Mouse (Mus musculus): Measurements from ENCODE around the gene Usp25.
A peak's percentile ranks its signal among the peaks of the same experiment; 100 is the strongest.

Usp25 gene

DNA sequence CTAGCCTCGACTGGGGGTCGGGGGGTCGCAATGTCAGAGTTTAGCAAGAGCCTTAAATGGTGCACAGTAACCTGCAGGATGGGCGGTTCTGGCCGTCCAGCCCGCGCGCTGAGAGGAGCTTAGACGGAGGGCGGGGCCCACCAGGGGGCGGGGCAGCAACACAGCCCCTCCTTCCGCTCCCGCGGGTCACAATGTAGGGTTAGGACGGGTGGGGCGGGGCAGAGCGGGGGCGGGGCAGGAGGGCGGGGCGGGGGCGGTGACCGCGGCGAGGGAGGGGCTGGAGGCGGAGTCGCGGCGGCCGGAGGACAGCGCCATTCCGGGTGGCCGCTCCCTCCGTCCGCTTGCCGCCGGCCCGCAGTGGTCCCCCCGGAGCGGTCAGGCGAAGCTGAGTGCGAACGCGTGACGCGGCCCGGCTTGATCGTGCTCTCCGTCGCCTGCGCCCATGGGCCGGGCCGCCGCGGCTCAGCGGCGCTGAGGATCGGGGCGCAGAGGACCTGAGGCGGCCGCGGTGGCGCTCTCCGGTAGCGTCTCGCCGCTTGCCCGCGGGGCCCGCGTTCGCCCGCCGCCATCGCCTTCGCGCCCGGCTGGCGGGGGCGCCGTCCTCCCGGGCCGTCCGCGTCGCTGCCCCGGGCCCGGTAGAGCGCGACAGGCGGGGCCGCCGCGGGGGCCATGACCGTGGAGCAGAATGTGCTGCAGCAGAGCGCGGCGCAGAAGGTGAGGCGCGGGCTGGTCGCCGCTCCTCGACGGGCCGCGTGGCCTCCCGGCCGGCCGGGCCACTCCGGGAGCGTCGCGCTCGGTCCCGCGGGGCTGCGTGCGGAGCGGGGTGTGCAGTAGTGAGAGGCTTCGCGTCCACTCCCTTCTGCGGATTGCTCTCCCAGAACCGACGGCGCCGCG is at the start of gene Usp25:
TSS of gene Usp25 (plus strand) at position 280 of the 894 bp plus-strand sequence.
- DNase-seq = peak; percentile 94

DNA sequence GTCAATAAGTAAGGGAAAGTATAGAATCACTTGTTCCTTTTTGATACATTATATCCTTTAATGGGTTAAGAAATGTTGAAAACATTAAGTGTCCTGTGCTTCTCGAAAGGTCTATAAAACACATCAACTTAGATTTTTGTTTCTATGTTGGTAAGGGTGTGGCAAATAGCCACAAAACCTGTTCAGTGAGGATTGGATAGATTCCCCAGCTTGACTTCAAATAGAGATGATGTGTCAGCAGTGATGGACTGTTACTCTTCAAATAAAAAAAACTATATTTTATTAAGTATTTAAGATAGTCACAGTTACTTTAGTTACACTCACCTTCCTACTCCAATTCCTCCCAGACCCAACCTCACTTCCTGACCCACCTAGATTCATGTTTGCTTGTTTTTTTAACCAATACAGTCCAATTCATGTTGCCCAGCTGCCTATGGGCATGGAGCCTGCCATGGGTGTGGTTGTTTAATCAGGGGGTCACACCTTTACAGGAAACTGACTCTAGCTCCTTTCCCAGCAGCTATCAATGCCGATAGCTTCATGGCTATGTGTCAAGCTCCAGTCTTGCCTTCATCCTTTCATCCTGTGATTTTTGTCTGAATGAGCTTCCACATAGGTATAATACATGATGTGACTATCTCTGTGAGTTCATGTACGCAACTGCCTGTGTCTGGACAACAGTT is 45.8 kb upstream of the Usp25 start:
- no peak for DNase-seq

DNA sequence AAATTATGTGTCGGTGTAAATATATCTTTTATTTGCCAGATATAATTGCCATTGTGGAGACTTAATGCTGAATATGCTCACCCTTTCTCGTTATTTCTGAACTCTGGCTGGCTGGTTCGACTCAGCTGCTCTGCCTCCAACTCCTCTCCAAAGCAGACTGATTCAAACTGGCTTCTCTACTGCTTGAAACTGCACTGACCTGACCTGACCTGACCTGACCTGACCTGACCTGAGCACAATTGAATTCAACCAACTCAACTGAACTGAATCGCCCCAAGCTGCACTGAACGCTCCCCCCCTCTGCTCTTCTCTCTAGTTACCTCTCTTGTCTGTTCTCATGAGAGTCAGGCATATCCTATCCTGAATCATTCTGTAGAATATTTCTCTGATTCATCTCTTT is 42.3 kb upstream of the Usp25 start:
- DNase-seq = no peak

DNA sequence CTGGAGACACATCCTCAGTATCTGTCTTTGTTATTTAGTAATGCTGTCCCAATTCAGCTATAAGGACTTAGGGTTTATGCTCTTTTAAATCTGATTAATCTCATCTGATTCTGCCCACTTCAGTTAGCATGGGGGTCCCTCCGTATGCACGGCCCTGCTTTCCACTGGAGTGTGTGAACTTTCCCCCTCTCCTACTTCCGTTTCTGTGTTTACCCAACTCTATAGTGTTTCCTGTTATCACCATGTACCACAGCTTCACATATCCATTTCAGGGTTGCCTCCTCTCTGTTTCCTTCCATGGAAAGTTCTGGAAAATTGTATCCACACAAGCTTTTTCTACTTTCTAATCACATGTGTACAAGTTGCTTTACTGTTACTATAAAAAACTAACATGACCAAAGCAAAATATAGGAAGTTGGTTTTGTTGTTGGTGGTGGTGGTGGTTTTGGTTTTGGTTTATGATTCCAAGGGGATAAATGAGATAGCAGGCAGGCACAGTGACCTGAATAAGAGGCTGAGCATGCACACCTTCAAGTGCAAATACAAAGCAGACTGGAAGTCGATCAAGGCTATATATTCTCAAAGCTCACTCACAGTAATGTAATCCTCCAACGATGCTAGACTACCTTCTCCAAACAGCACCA is 36.6 kb upstream of the Usp25 start:
- DNase-seq = no peak

- DNase-seq = no peak
Measured at GRCm38 (mm10) chr16:76983696-76984095, 29.8 kb upstream of the Usp25 start.

- DNase-seq = no peak
Measured at GRCm38 (mm10) chr16:76987711-76988110, 25.8 kb upstream of the Usp25 start.

- DNase-seq = no peak
Measured at GRCm38 (mm10) chr16:77003900-77004299, 9.6 kb upstream of the Usp25 start.

- no peak for DNase-seq
Measured at GRCm38 (mm10) chr16:77009173-77009572, 4.3 kb upstream of the Usp25 start.

DNA sequence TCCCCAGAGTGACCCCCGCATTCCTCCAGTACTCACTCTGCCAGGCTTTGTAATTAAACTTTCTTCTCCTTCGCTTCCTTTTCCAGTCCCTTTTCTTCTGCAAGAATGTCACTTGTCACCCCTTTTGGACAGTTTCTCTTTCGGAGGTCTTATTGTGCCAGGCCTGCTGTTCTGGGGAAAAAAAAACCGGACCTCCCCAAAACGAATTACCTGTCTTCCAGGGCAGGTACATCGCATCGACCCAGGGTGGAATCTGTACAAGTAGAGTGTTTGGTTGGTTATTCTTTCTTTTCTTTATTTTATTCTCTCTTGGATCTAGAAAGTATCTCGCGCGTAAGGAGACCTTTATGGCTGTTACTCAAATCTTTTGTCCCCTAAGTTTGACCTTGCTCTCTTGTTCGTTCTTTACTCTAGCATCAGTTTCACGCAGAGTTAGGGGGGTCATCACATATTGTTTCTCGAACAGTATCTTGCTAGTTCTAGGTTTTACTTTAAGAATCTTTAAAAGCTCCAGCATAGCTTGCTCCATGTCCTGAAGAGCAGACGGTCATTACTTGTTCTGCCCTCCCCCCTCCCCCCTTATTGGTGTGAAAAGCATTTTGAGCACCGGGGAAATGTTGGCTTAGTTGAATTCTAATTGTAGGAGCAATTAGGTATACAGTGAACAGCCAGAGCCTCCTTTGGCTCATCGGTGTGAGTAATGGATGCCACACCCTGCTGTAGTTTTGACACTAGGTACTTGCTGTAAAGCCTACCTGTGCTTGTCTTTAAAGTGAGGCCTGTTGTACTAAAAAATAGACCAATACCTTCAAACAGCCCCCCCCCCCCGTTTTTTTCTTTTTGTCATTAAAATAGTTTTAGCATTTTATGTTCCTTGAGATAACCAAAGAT is 1.1 kb downstream of the Usp25 start:
- DNase-seq = no peak

- no peak for DNase-seq
Measured at GRCm38 (mm10) chr16:77015380-77016346, 2.2 kb downstream of the Usp25 start.

DNA sequence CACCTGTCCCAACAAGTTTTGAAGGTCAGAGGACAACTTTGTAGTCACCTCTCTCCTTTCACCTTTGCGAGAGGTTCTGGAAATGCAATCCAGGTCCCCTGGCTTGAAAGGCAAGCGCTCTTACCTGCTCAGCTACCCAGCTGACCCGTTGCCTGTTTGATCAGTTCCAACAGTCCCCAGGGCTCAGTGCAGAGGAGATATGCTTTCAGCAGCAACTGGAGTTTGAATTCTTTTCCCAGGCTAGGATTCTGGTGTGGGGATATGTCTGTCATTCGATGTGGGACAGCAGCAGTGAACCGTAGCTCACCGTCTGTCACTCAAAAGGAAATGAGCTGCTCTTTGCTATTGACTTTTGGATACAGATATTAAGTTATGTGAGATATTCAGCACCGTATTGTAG is 4.4 kb downstream of the Usp25 start:
- no peak for DNase-seq

DNA sequence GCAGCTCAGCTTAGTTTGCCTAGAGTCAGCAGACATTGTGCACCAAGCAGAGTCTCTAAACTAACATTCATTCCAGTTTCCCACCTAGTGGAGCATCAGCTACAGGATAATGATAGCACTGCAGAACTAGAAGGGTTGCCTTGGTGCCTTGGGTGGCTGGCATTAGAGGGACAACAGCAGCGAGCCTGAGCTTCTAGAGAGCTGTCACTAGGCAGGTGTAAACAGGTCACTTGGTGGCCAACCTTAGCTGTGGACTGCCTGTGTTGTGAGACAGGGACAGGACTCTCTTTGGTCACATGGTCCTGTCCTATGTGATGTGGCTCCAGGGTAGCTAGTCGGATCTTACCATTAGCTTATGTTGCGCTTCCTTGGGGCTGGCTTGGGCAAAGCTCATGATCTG is 6.7 kb downstream of the Usp25 start:
- no peak for DNase-seq

DNA sequence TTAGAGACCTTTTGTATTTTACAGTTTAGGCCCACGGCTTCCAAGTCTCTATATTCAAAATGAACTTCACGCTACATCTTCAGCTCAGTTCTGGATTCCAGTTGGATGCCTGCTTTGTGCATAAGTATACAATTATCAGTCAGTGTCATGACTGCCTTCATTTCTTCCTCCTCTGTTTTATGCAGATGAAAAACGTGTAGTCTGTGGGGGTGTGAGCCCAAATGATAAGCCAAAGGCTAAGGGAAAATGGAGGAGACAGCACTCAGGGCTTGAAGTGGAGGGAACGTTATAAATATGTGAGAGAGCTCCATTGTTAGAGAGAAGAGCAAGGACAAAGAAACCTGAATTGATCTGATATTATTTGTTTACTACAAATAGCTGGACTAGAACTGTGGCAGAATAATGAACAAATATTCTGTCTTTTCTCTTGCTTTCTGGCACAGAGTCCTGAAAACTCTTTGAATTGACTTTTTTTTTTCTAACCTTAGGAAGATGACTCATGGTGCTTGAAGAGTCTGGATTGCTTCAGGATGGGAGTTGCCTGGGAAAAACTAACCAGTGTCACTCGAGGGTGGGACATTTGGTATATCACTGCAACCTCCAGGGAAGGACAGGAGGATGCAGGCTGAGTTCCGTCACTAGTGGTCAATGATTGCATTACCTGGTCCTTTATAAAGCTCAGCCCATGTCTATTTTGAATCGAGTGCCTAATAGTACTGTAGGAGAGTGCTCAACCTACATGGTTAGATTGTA is 10.3 kb downstream of the Usp25 start:
- DNase-seq = no peak

- DNase-seq = no peak
Measured at GRCm38 (mm10) chr16:77026099-77026498, 12.6 kb downstream of the Usp25 start.

GRCm38 (mm10) chr16:77026933-77027332 is 13.4 kb downstream of the Usp25 start:
- DNase-seq = no peak

DNA sequence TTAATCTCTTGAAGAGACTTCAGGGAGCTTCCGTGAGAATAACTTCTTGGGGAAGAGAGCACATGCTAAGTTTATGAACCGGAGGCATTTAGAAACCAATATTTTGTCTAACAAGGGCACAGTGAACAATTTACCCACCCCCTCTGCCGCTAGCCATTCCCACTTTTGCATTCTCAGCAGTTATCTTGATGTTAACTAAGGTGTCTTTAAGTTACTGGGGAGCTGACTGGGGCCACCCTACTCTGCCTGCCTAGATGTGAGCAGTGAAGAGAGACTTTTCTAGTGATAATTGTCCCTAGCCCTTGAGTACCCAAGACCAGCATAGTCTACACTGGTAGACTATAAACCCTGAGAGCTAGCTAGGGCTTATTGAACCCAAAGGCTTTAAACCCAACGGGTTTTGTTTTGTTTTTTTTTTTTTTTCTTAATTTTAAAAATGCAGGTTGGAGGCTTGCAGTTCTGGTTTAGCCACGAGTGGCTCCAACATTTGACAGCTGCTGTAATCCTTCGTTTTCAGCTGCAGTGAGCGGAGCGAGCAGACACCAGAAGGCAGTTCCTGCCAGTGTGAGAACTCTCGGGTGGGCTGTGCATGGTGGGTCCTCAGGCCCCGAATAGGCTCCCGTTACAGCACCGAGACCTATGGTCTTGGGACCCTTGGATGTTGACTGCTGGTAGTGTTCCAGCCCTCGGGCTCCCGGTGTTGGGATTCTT is 14.6 kb downstream of the Usp25 start:
- no peak for DNase-seq

GRCm38 (mm10) chr16:77028687-77029417 is 15.3 kb downstream of the Usp25 start:
- DNase-seq = peak; percentile 22

GRCm38 (mm10) chr16:77030435-77030834 is 16.9 kb downstream of the Usp25 start:
- DNase-seq = no peak

DNA sequence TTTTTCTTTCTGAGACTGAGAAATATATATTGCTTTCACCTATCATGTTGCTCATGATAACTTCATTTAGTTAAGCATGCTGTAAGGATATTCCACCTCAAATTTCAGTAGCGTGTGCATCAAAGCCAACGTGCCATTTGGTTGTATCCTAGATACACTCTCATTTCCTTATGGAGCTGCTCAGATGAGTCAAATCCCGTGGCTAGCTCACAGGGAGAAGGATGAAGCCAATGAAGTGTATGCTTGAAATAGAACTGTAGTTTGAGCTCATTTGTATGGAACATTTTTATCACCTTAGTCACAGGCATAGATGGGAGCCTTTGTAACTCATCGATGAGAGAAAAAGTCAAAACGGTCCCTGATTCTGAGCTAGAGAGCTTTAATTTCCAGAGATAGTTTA is 20.8 kb downstream of the Usp25 start:
- no peak for DNase-seq

All from kidney, adult 11 months (tissue).